Mouse (Mus musculus) ES-Bruce4 (cell line): ENCODE measurements around the gene Snd1.

Experiments
- CTCF ChIP-seq: IDR thresholded peaks from one replicate; pipeline ENCODE4 v1.8.1; 2011; ENCODE audit warnings: low read depth, low read length
- POLR2A ChIP-seq: IDR thresholded peaks from one replicate; pipeline ENCODE4 v1.8.1; 2011; ENCODE audit warnings: low read length; ENCODE audit not compliant: insufficient read depth

GRCm38 (mm10) chr6:28479865-28480751, 5.2 kb downstream of the Snd1 start:
- TF ChIP-seq POLR2A (peak; percentile 83), CTCF (no peak)
